Mouse (Mus musculus): ENCODE measurements at regions not wholly inside any gene's neighbourhood (a gene's known extent, or its start where the extent isn't known, plus 50 kb on each side); places are given as distances from the start of the nearest gene placed in this dataset.

DNA sequence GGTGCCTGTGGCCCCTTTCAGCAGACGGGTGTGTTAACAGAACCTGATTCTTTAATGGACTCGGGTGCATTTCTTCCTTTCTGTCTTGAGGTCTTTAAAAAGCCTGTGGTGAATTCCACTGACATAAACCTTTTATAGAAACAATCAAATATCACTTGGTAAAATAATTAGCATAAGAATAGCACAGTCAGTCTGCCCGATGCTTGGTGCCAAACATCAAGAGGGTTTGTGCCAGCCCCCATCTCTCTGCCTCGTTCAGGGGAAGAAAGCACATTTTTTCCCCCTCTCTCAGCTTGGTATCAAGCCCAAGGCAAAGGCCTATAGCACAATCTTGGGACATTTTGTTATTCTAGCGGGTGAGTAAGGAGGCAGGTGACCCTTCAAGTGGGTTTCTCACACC lies 169.8 kb downstream of the Maf start:
- no peak overlapping the region for H3K27ac ChIP-seq (ENCODE audit: low read depth, low read length)
- H3K36me3 ChIP-seq (ENCODE audit: control insufficient read depth, insufficient read depth, low read length) = no peaks in the 10 kb centered on the region
- 68% methylated on average over 5 of the region's 5 CpGs for WGBS
- H3K27me3 ChIP-seq (replicated peaks; ENCODE audit: control insufficient read depth, insufficient read depth, low read length) = no peaks in the 10 kb centered on the region
- no peaks in the 10 kb centered on the region for H3K9me3 ChIP-seq (ENCODE audit: control insufficient read depth, low read length)
- H3K4me3 ChIP-seq (ENCODE audit: low read depth, low read length) = no peak overlapping the region
- ATAC-seq (replicated peaks; ENCODE audit: low FRiP score) (no peak), DNase-seq (ENCODE audit: low spot score) (no peak)
- no peak overlapping the region for H3K9ac ChIP-seq (ENCODE audit: low read depth, low read length)
- H3K4me1 ChIP-seq (replicated peaks; ENCODE audit: control insufficient read depth, insufficient read depth, low read length) = peaks cover 9% of the 10 kb centered on the region
- H3K4me2 ChIP-seq = no peak overlapping the region

DNA sequence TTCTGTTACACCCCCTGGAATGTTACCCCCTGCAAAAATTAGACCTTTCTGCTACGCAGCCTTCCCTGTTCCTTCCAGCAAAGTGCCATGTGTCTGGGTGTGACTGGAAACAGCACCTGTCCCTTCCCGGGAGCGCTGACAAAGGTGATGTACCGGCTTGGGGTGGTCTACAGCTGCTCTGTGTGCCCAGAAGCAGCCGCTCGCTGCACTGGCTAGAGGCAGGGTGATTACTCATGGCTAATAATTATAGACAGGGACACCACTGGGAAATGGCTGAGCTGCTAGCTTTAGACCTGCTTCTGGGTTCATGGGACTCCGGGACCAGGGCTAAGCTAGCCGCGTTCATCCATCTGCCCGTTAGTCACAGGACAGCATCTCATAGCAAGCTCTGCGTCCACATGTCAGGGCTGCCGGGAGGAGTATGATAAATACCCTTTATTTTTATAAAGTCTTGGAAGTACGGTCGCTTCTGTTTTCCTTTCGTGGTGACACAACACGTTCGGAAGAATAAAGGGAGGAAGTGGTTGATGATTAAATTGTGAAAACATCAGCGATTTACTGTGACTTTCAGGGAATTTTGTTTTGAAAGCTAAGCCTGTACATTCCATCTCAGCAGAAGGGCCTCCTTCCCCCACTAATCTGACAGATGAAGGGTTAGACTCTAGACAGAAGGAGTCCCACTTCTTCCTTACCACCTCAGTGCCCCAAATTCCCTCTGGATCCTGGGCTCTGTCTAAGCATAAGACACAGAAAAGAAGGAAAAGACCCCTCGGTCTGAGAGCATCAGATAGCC lies 170.8 kb downstream of the Maf start:
- Histone ChIP-seq H3K4me1 (replicated peaks; ENCODE audit: control insufficient read depth, insufficient read depth, low read length) (peaks cover 9% of the 10 kb centered on the region), H3K9ac (ENCODE audit: low read depth, low read length) (no peak overlapping the region), H3K27me3 (replicated peaks; ENCODE audit: control insufficient read depth, insufficient read depth, low read length) (no peaks in the 10 kb centered on the region), H3K36me3 (ENCODE audit: control insufficient read depth, insufficient read depth, low read length) (no peaks in the 10 kb centered on the region), H3K9me3 (ENCODE audit: control insufficient read depth, low read length) (no peaks in the 10 kb centered on the region), H3K4me2 (no peak overlapping the region), H3K27ac (ENCODE audit: low read depth, low read length) (no peak overlapping the region), H3K4me3 (ENCODE audit: low read depth, low read length) (no peak overlapping the region)
- 59% methylated on average over 19 of the region's 19 CpGs for WGBS
- ATAC-seq (replicated peaks; ENCODE audit: low FRiP score) (no peak), DNase-seq (ENCODE audit: low spot score) (no peak)

DNA sequence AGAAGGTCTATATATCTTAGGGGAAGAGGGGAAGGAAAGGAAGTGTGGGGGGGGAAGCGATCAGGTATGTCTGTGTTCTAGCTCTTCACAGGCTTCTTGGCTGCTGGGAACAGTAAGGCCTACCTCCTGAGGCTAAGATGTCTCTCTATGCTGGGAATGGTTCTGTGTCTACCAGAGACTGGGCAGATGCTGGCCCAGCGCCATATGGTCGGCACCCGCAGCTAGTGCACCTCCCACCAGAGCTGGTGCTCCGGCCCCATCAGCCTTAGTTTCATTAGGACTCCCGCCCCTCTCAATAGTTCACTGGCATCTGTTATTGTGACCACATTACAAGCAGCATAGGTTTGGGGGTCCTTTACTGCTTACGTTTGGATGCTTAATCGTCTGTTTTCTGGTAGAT lies 171.6 kb downstream of the Maf start:
- Histone ChIP-seq H3K4me3 (ENCODE audit: low read depth, low read length) (no peak overlapping the region), H3K9ac (ENCODE audit: low read depth, low read length) (no peak overlapping the region), H3K27me3 (replicated peaks; ENCODE audit: control insufficient read depth, insufficient read depth, low read length) (no peaks in the 10 kb centered on the region), H3K9me3 (ENCODE audit: control insufficient read depth, low read length) (no peaks in the 10 kb centered on the region), H3K4me2 (no peak overlapping the region), H3K4me1 (replicated peaks; ENCODE audit: control insufficient read depth, insufficient read depth, low read length) (peaks cover 9% of the 10 kb centered on the region), H3K27ac (ENCODE audit: low read depth, low read length) (no peak overlapping the region), H3K36me3 (ENCODE audit: control insufficient read depth, insufficient read depth, low read length) (no peaks in the 10 kb centered on the region)
- ATAC-seq (replicated peaks; ENCODE audit: low FRiP score) (no peak), DNase-seq (ENCODE audit: low spot score) (no peak)
- WGBS = 76% methylated on average over 8 of the region's 8 CpGs

DNA sequence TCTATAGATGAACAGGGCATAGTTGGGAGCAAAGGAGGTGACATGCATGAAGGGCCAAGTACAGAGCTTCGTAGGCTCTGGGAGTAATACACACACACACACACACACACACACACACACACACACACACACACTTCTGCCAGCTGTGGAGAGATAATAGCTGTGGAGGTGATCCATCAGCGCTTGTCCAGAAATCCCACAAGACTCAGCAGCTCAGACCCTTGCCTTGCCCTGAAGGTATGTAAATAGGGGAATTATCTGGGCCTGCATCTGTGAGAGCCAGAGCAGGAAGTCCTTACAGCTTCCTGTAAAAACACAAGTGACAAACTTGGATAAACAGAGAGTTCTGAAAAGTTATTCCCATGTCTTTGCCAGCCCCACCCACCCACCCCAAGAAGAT lies 173.6 kb downstream of the Maf start:
- ATAC-seq (replicated peaks; ENCODE audit: low FRiP score) (no peak), DNase-seq (ENCODE audit: low spot score) (no peak)
- WGBS = 30% methylated on average over 2 of the region's 2 CpGs
- Histone ChIP-seq H3K4me3 (ENCODE audit: low read depth, low read length) (no peak overlapping the region), H3K4me2 (no peak overlapping the region), H3K27me3 (replicated peaks; ENCODE audit: control insufficient read depth, insufficient read depth, low read length) (no peaks in the 10 kb centered on the region), H3K9ac (ENCODE audit: low read depth, low read length) (no peak overlapping the region), H3K27ac (ENCODE audit: low read depth, low read length) (no peak overlapping the region), H3K36me3 (ENCODE audit: control insufficient read depth, insufficient read depth, low read length) (no peaks in the 10 kb centered on the region), H3K9me3 (ENCODE audit: control insufficient read depth, low read length) (no peaks in the 10 kb centered on the region), H3K4me1 (replicated peaks; ENCODE audit: control insufficient read depth, insufficient read depth, low read length) (peaks cover 6% of the 10 kb centered on the region)

DNA sequence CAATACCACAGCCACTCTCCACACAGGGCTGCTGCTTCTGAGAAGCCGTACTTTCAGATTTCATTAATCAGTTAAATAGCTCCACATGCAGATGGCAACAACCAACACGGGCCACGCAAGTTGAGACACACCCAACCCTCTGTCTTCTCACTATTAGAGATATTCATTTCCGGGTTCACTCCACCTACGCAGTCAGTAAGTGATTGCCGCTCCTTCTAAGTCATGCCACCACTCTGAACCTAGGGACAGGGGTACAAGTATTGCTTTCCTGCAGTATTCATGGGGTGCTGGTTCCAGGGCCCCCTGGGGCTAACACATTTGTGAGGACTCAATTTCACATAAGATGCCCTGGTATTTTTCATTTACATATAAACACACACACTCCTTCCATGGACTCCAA lies 176.3 kb downstream of the Maf start:
- H3K27me3 ChIP-seq (replicated peaks; ENCODE audit: control insufficient read depth, insufficient read depth, low read length) = no peaks in the 10 kb centered on the region
- WGBS = 73% methylated on average over 6 of the region's 6 CpGs
- no peak overlapping the region for H3K4me2 ChIP-seq
- H3K4me3 ChIP-seq (ENCODE audit: low read depth, low read length) = no peak overlapping the region
- ATAC-seq (replicated peaks; ENCODE audit: low FRiP score) (no peak), DNase-seq (ENCODE audit: low spot score) (no peak)
- H3K36me3 ChIP-seq (ENCODE audit: control insufficient read depth, insufficient read depth, low read length) = no peaks in the 10 kb centered on the region
- H3K9me3 ChIP-seq (ENCODE audit: control insufficient read depth, low read length) = no peaks in the 10 kb centered on the region
- H3K4me1 ChIP-seq (replicated peaks; ENCODE audit: control insufficient read depth, insufficient read depth, low read length) = no peaks in the 10 kb centered on the region
- H3K27ac ChIP-seq (ENCODE audit: low read depth, low read length) = no peak overlapping the region
- no peak overlapping the region for H3K9ac ChIP-seq (ENCODE audit: low read depth, low read length)

DNA sequence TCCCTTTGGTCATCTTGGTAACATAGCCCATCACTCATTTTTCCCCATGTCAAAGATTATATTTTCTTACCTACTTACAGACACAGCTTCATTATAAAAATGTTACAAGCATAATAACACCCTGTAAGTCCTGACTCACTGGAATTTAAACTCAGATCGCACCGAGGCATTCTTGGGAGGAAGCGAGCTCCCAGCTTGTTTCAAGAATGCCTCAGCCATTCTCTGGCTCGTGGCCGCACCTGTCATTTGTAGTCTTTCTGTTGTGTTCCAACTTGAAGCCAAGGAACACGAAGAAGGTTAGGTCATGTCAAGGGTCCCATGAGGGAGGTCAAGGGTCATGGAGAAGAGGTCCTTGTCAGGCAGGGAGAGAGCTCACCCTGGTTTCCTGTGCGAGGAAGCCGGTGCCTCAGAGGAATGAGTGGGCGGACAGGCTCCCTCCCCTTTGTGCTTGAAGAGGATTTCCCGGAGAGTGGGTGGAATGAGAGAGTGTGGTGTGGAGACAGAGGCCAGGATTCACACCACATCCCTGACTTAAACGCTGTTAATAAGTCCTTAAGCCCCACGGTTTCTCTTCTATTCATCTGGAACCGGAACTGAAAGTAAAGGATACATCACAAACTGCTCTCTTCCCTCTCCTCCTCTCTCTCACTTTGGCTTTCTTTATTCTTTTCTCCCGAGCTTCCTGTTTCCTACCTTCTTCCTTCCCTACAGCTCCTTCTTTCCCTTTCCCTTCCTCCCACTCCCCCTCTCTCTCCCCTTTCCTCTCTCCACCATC lies 177.8 kb downstream of the Maf start:
- Histone ChIP-seq H3K4me2 (no peak overlapping the region), H3K27me3 (replicated peaks; ENCODE audit: control insufficient read depth, insufficient read depth, low read length) (no peaks in the 10 kb centered on the region), H3K36me3 (ENCODE audit: control insufficient read depth, insufficient read depth, low read length) (no peaks in the 10 kb centered on the region), H3K4me3 (ENCODE audit: low read depth, low read length) (no peak overlapping the region), H3K9ac (ENCODE audit: low read depth, low read length) (no peak overlapping the region), H3K4me1 (replicated peaks; ENCODE audit: control insufficient read depth, insufficient read depth, low read length) (no peaks in the 10 kb centered on the region), H3K9me3 (ENCODE audit: control insufficient read depth, low read length) (no peaks in the 10 kb centered on the region), H3K27ac (ENCODE audit: low read depth, low read length) (no peak overlapping the region)
- WGBS = 34% methylated on average over 14 of the region's 14 CpGs
- DNase-seq (ENCODE audit: low spot score) (no peak), ATAC-seq (replicated peaks; ENCODE audit: low FRiP score) (no peak)

DNA sequence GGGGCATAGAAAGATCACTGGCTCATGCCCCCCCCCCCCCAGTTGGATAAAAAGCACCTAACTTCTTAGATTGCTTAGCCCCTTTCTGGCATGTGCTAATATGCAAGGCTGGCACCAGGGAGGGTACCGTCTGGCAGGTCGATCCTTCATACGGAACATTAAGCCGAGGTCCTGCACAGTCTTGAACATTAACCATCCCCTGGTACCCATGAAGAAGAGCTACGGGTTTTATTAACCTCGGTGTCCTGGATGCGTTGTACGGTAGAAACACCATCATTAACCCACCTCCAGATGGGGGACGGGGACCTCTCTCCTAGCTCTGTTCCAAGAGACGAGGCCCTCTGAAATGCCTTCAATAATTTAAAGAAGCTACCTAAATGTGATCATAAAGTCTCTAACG lies 178.7 kb downstream of the Maf start:
- Histone ChIP-seq H3K9ac (ENCODE audit: low read depth, low read length) (no peak overlapping the region), H3K27me3 (replicated peaks; ENCODE audit: control insufficient read depth, insufficient read depth, low read length) (no peaks in the 10 kb centered on the region), H3K4me3 (ENCODE audit: low read depth, low read length) (no peak overlapping the region), H3K4me2 (no peak overlapping the region), H3K27ac (ENCODE audit: low read depth, low read length) (no peak overlapping the region), H3K4me1 (replicated peaks; ENCODE audit: control insufficient read depth, insufficient read depth, low read length) (no peaks in the 10 kb centered on the region), H3K9me3 (ENCODE audit: control insufficient read depth, low read length) (no peaks in the 10 kb centered on the region), H3K36me3 (ENCODE audit: control insufficient read depth, insufficient read depth, low read length) (no peaks in the 10 kb centered on the region)
- ATAC-seq (replicated peaks; ENCODE audit: low FRiP score) = no peak
- WGBS = 93% methylated on average over 11 of the region's 11 CpGs
- no peak for DNase-seq (ENCODE audit: low spot score)

DNA sequence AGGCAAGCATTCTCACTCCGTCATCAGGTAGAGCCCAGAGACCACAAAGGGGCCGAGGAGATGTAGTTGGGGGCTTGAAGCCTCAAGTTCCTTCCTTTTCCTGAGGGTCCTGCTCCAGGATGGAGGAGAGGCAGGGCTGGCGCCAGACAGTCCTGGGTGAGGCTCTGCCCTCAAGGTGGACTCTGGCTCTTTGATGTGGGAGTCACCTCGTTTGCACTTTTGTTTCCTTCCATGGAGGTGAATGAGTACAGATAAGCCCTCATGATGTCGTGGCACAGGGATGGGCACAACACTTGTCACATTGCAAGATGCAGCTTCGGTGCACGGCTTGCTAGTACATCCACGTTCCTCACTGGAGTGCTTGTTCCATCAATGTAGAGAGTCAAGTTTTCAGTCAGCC lies 182.4 kb downstream of the Maf start:
- WGBS = 67% methylated on average over 8 of the region's 8 CpGs
- ATAC-seq (replicated peaks; ENCODE audit: low FRiP score) = no peak
- no peaks in the 10 kb centered on the region for H3K36me3 ChIP-seq (ENCODE audit: control insufficient read depth, insufficient read depth, low read length)

DNA sequence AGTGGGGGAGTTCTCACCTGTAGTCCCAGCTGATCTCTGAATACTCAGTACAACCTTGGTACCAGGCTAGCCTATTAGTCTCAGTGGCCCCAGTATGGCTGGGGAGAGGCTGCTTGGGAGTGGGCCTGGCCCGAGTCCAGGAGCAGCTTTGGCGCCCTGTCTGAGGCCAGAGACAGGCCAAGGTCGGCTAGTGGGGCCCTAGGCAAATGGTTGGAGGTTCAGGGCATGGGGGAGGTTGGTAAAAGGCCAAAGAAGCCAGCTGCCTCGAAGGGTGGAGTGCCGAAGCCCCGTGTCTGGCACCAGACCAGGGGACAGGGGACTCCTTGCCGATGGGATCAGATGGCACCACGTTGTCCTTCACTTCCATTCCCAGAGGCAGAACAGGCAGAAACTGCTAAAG lies 182.9 kb downstream of the Maf start:
- Histone ChIP-seq H3K4me2 (no peak overlapping the region), H3K4me1 (replicated peaks; ENCODE audit: control insufficient read depth, insufficient read depth, low read length) (no peaks in the 10 kb centered on the region), H3K9me3 (ENCODE audit: control insufficient read depth, low read length) (no peaks in the 10 kb centered on the region), H3K36me3 (ENCODE audit: control insufficient read depth, insufficient read depth, low read length) (no peaks in the 10 kb centered on the region), H3K27me3 (replicated peaks; ENCODE audit: control insufficient read depth, insufficient read depth, low read length) (no peaks in the 10 kb centered on the region), H3K9ac (ENCODE audit: low read depth, low read length) (no peak overlapping the region), H3K27ac (ENCODE audit: low read depth, low read length) (no peak overlapping the region), H3K4me3 (ENCODE audit: low read depth, low read length) (no peak overlapping the region)
- ATAC-seq (replicated peaks; ENCODE audit: low FRiP score) = no peak
- no peak for DNase-seq (ENCODE audit: low spot score)
- WGBS = 71% methylated on average over 8 of the region's 8 CpGs

More for the DNA sequence above, 182.4 kb downstream of the Maf start:
- Histone ChIP-seq H3K4me2 (no peak overlapping the region), H3K27me3 (replicated peaks; ENCODE audit: control insufficient read depth, insufficient read depth, low read length) (no peaks in the 10 kb centered on the region), H3K9ac (ENCODE audit: low read depth, low read length) (no peak overlapping the region), H3K27ac (ENCODE audit: low read depth, low read length) (no peak overlapping the region), H3K4me1 (replicated peaks; ENCODE audit: control insufficient read depth, insufficient read depth, low read length) (no peaks in the 10 kb centered on the region), H3K4me3 (ENCODE audit: low read depth, low read length) (no peak overlapping the region), H3K9me3 (ENCODE audit: control insufficient read depth, low read length) (no peaks in the 10 kb centered on the region)
- DNase-seq (ENCODE audit: low spot score) = no peak

Measured in liver, embryonic 11.5 days (tissue).